Comparison of ENCODE assay signal across 8 mouse cellular contexts in the genomic region with DNA sequence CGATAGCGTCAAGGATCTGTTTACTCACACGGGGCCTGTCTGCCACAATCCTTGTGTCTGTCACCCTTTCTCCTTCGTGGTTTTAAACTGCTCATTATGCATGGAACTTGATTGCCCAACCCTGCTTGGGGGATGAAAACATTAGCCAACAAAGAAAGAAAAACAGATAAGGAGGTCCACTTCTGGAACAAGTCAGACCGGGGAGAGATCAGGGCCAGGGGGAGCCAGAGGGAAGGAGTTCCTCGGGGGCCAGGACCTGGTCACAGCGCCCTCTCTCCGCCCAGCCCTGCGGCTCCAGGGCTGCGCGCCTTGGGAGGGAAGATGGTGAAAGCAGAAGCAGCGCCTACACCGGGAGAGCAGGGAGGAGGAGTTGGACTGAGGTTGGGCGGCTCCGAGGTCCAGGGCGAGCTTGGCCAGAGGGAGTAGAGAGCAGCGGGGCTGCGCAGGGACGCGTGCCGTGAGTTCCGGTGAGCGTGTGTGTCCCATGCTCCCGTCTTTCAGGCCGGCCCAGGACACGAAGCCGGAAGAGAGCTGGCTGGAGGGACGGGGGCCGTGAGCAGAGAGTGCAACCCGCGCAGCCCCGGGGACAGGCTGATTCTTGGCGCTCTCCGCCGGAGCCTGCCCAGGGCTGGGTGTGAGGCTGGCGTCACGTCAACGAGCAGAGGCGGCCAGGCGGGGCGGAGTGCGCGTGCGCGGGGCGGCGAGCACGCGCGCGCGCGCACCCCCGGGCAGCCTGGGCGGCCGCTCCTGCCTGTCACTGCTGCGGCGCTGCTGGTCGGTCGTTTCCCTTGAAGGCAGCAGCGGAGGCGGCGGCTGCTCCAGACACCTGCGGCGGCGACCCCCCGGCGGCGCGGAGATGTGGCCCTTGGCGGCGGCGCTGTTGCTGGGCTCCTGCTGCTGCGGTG. TPM values are rescaled to one million over a fixed set of nuclear protein-coding genes. Genes with fewer than 3 reads are reported as not detected.
DNase-seq lines count a peak whose midpoint lies in the region; ATAC-seq and TF ChIP-seq lines count a peak whose summit lies in the region.

No protein-coding gene starts in this region.

- peak overlapping the region; percentile 92 for H3K9ac ChIP-seq in heart, embryonic 15.5 days
- H3K9ac ChIP-seq in liver, embryonic 14.5 days (replicated peaks): peak overlapping the region; percentile 99
- peak overlapping the region; percentile 85 for H3K9ac ChIP-seq in neural tube, embryonic 11.5 days (ENCODE audit: low read length)
- H3K9ac ChIP-seq in stomach, postnatal 0 days (ENCODE audit: low read length): peak overlapping the region; percentile 93

- peak; percentile 81 for TF ChIP-seq CTCF in liver, embryonic 14.5 days (IDR thresholded peaks at IDR 0.05; ENCODE audit: low read depth)
- peak; percentile 73 for TF ChIP-seq CTCF in stomach, postnatal 0 days (IDR thresholded peaks at IDR 0.05; ENCODE audit: low read depth)

- peak overlapping the region; percentile 66 for H3K4me3 ChIP-seq in brown adipose tissue, adult 24 weeks (ENCODE audit: insufficient read depth, low read depth, low read length)
- H3K4me3 ChIP-seq in forebrain, embryonic 10.5 days: peak overlapping the region; percentile 94
- peak overlapping the region; percentile 92 for H3K4me3 ChIP-seq in heart, embryonic 15.5 days
- peak overlapping the region; percentile 61 to 90 for H3K4me3 ChIP-seq in liver, embryonic 14.5 days (ENCODE audit: insufficient read depth in 1 of 2, low read depth in 2 of 2, low read length in 2 of 2)
- peak overlapping the region; percentile 76 for H3K4me3 ChIP-seq in neural tube, embryonic 11.5 days (ENCODE audit: low read depth, low read length)
- H3K4me3 ChIP-seq in stomach, postnatal 0 days (ENCODE audit: low read depth, low read length): peak overlapping the region; percentile 97

- peak overlapping the region; percentile 80 for H3K4me2 ChIP-seq in heart, embryonic 15.5 days
- H3K4me2 ChIP-seq in liver, embryonic 14.5 days (ENCODE audit: low read depth): peak overlapping the region; percentile 88
- peak overlapping the region; percentile 72 for H3K4me2 ChIP-seq in neural tube, embryonic 11.5 days (ENCODE audit: low read depth)
- peak overlapping the region; percentile 69 for H3K4me2 ChIP-seq in stomach, postnatal 0 days (replicated peaks; ENCODE audit: low read depth)

- peak overlapping the region; percentile 88 for H3K27ac ChIP-seq in brown adipose tissue, adult 24 weeks (replicated peaks; ENCODE audit: low read depth, low read length)
- peak overlapping the region; percentile 97 for H3K27ac ChIP-seq in forebrain, embryonic 10.5 days
- peak overlapping the region; percentile 99 for H3K27ac ChIP-seq in heart, embryonic 15.5 days
- peak overlapping the region; percentile 98 for H3K27ac ChIP-seq in liver, embryonic 14.5 days
- peak overlapping the region; percentile 98 for H3K27ac ChIP-seq in neural tube, embryonic 11.5 days (ENCODE audit: low read depth, low read length)
- H3K27ac ChIP-seq in stomach, postnatal 0 days (replicated peaks): peak overlapping the region; percentile 98

- H3K36me3 ChIP-seq in forebrain, embryonic 10.5 days (replicated peaks): peaks cover 9% of the 10 kb centered on the region
- no peaks in the 10 kb centered on the region for H3K36me3 ChIP-seq in heart, embryonic 15.5 days
- H3K36me3 ChIP-seq in liver, embryonic 14.5 days (replicated peaks; ENCODE audit: control insufficient read depth, insufficient read depth, low read depth): peaks cover 22% of the 10 kb centered on the region
- H3K36me3 ChIP-seq in neural tube, embryonic 11.5 days (ENCODE audit: control insufficient read depth, insufficient read depth, low read length): no peaks in the 10 kb centered on the region
- H3K36me3 ChIP-seq in stomach, postnatal 0 days (ENCODE audit: control insufficient read depth, insufficient read depth, low read length): no peaks in the 10 kb centered on the region

- peak; percentile 98 for ATAC-seq in heart, embryonic 15.5 days (replicated peaks; ENCODE audit: insufficient number of reproducible peaks, insufficient read depth, low FRiP score, low read depth)
- peak; percentile 88 for ATAC-seq in liver, embryonic 14.5 days (ENCODE audit: insufficient read depth)
- peak; percentile 95 for ATAC-seq in neural tube, embryonic 11.5 days (ENCODE audit: insufficient read depth, low FRiP score, low TSS enrichment)
- ATAC-seq in stomach, postnatal 0 days (ENCODE audit: low FRiP score, low TSS enrichment): peak; percentile 97

- peaks cover 8% of the 10 kb centered on the region for H3K4me1 ChIP-seq in brown adipose tissue, adult 24 weeks (ENCODE audit: control insufficient read depth, insufficient read depth, insufficient read length, low read length)
- peaks cover 41% of the 10 kb centered on the region for H3K4me1 ChIP-seq in forebrain, embryonic 10.5 days
- H3K4me1 ChIP-seq in heart, embryonic 15.5 days (replicated peaks): peaks cover 20% of the 10 kb centered on the region
- H3K4me1 ChIP-seq in liver, embryonic 14.5 days (replicated peaks; ENCODE audit: control insufficient read depth in 2 of 2, insufficient read depth in 2 of 2, low read length in 1 of 2): peaks cover 35 to 40% of the 10 kb centered on the region in 2 experiments
- H3K4me1 ChIP-seq in neural tube, embryonic 11.5 days (ENCODE audit: control insufficient read depth, insufficient read depth, low read length): peaks cover 6% of the 10 kb centered on the region
- H3K4me1 ChIP-seq in stomach, postnatal 0 days (replicated peaks; ENCODE audit: control insufficient read depth, insufficient read depth): no peaks in the 10 kb centered on the region; the same call in 1 of the 2 replicates

- no peaks in the 10 kb centered on the region for H3K27me3 ChIP-seq in forebrain, embryonic 10.5 days (ENCODE audit: poor library complexity, severe bottlenecking)
- no peaks in the 10 kb centered on the region for H3K27me3 ChIP-seq in heart, embryonic 15.5 days
- H3K27me3 ChIP-seq in liver, embryonic 14.5 days (ENCODE audit: control insufficient read depth, insufficient read depth, low read length): no peaks in the 10 kb centered on the region
- H3K27me3 ChIP-seq in neural tube, embryonic 11.5 days (ENCODE audit: control insufficient read depth, insufficient read depth, low read length): no peaks in the 10 kb centered on the region
- H3K27me3 ChIP-seq in stomach, postnatal 0 days (ENCODE audit: control insufficient read depth, insufficient read depth, low read length): no peaks in the 10 kb centered on the region

- TF ChIP-seq EP300 in liver, embryonic 14.5 days (IDR thresholded peaks at IDR 0.05; ENCODE audit: low read depth): peak; percentile 44
- no peak for TF ChIP-seq EP300 in stomach, postnatal 0 days (optimal IDR thresholded peaks at IDR 0.05)

- H3K9me3 ChIP-seq in forebrain, embryonic 10.5 days: no peaks in the 10 kb centered on the region
- H3K9me3 ChIP-seq in heart, embryonic 15.5 days (replicated peaks): no peaks in the 10 kb centered on the region
- H3K9me3 ChIP-seq in liver, embryonic 14.5 days (ENCODE audit: control insufficient read depth, low read length): no peaks in the 10 kb centered on the region
- no peaks in the 10 kb centered on the region for H3K9me3 ChIP-seq in neural tube, embryonic 11.5 days (ENCODE audit: control insufficient read depth, low read length)
- no peaks in the 10 kb centered on the region for H3K9me3 ChIP-seq in stomach, postnatal 0 days (ENCODE audit: control insufficient read depth, low read length)

- WGBS in forebrain, embryonic 10.5 days: 1% methylated on average over 68 of the region's 74 CpGs
- WGBS in heart, embryonic 15.5 days: 1% methylated on average over 47 of the region's 74 CpGs
- WGBS in liver, embryonic 14.5 days (ENCODE audit: insufficient replicate concordance): under 1% methylated on average over 67 of the region's 74 CpGs
- 1% methylated on average over 65 of the region's 74 CpGs for WGBS in neural tube, embryonic 11.5 days
- WGBS in stomach, postnatal 0 days: under 1% methylated on average over 55 of the region's 74 CpGs

- DNase-seq in CD4-positive, CD25-positive, alpha-beta regulatory T cell, adult 2 months (ENCODE audit: low read depth, low spot score): peak; percentile 92
- DNase-seq in forebrain, embryonic 10.5 days (ENCODE audit: extremely low spot score, low spot score): peak; percentile 86
- DNase-seq in kidney, postnatal 25 days: peak; percentile 91 to 96
- DNase-seq in liver, embryonic 14.5 days (ENCODE audit: low read depth in 3 of 3, low spot score in 3 of 3): peak; percentile 78 to 83 (median 81)
- DNase-seq in neural tube, embryonic 11.5 days (ENCODE audit: low spot score): peak; percentile 91
- DNase-seq in stomach, postnatal 0 days (ENCODE audit: low spot score): peak; percentile 94

RNA-seq across cellular contexts. Expression of gene Cd47, which starts 54.9 kb away (rescaled TPM):
- polyA plus RNA-seq in brown adipose tissue, adult 24 weeks (2012; ENCODE audit: insufficient read depth, insufficient read length, missing spikeins): 45.9 and 49.9 TPM in 2 replicates
- polyA plus RNA-seq in forebrain, embryonic 10.5 days (2016; fragmentation: Nextera tagmentation; extraction: Ambion mirVana): 31.9 and 32.8 TPM in 2 replicates
- polyA plus RNA-seq in heart, embryonic 15.5 days (2015; fragmentation: Nextera tagmentation; extraction: Ambion mirVana): 66.8 and 77.7 TPM in 2 replicates
- 54.3 and 82.5 TPM in 2 replicates for polyA plus RNA-seq in liver, embryonic 14.5 days (2012; rRNA removed)
- polyA plus RNA-seq in liver, embryonic 14.5 days (2014; fragmentation: Nextera tagmentation; extraction: Ambion mirVana): 331 and 345 TPM in 2 replicates
- polyA plus RNA-seq in neural tube, embryonic 11.5 days (2014; fragmentation: Nextera tagmentation; extraction: Ambion mirVana): 63.8 and 68.6 TPM in 2 replicates
- polyA plus RNA-seq in stomach, postnatal 0 days (2015; fragmentation: Nextera tagmentation; extraction: Ambion mirVana): 95.2 and 100 TPM in 2 replicates

Comparison
In these comparisons a context has a peak if more than half of its experiments do, and no peak if none do; other contexts are left out.
1. Peak in every context shown above with its lines: DNase-seq, ATAC-seq, H3K4me3 ChIP-seq and H3K27ac ChIP-seq.